Mouse (Mus musculus): ENCODE measurements around the gene B230118H07Rik.

- no peak for TF ChIP-seq USF2 (conservative IDR thresholded peaks at IDR 0.05; ENCODE audit: low read depth, low read length)
- TF ChIP-seq KAT2A (IDR thresholded peaks at IDR 0.05; ENCODE audit: insufficient replicate concordance, low read length): no peak
- TF ChIP-seq MXI1 (IDR thresholded peaks at IDR 0.05; ENCODE audit: low read depth, low read length): no peak
- TF ChIP-seq ELF1 (IDR thresholded peaks at IDR 0.05; ENCODE audit: low read depth, low read length): no peak
- TF ChIP-seq POLR2A (IDR thresholded peaks at IDR 0.05; ENCODE audit: low read depth, low read length): no peak
- no peak for TF ChIP-seq CTCF (conservative IDR thresholded peaks at IDR 0.05 in 1 of 2, IDR thresholded peaks at IDR 0.05 in 1 of 2; ENCODE audit: low read depth in 2 of 2, low read length in 2 of 2)
- TF ChIP-seq ZMIZ1 (IDR thresholded peaks at IDR 0.05; ENCODE audit: low read depth, low read length): no peak
- no peak for TF ChIP-seq TCF12 (IDR thresholded peaks at IDR 0.05; ENCODE audit: low read depth, low read length)
- TF ChIP-seq MAFK (IDR thresholded peaks at IDR 0.05; ENCODE audit: insufficient replicate concordance, low read length): no peak
- TF ChIP-seq SIN3A (IDR thresholded peaks at IDR 0.05; ENCODE audit: low read length): no peak
- TF ChIP-seq MAX (IDR thresholded peaks at IDR 0.05; ENCODE audit: low read length): no peak
These were observed 46.2 kb downstream of the B230118H07Rik start for GRCm38 (mm10) chr2:101603099-101603498.
